15 mouse cellular contexts compared by ENCODE assay signal in the genomic region with DNA sequence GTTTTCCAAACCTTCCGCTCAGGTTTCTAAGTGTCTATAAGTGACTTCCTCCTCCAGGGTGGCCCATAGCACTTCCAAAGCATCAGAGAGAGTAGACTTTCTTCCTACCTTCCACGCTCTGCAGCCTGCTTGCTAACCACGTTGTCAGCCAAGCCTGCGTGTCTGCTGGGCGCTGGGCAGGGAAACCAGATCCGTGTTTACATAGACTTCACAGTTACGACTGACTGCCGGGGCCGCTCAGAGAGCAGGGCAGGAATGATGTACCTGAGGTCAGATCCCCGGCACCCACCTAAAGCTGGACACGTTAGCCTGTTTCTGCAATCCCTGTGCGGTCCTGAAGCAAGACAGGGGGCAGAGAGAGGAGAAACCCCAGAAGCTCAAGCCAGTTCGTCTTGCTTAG. TPM values are rescaled to one million over a fixed set of nuclear protein-coding genes. Genes with fewer than 3 reads are reported as not detected.
A peak's percentile ranks its signal among the peaks of the same experiment; 100 is the strongest.
DNase-seq lines count a peak whose midpoint lies in the region; ATAC-seq lines count a peak whose summit lies in the region.
"Had no signal": no experiment of that assay in that cellular context is flagged by ENCODE, and none has a peak within 500 bp of the region (broad histone marks: within the 10 kb centered on the region; RNA-seq: fewer than 3 reads in every experiment).

No protein-coding gene starts in this region.

- H3K4me1 ChIP-seq in forebrain, embryonic 12.5 days = peaks cover 9% of the 10 kb centered on the region; the same call in 1 of the 2 replicates
- no peaks in the 10 kb centered on the region for H3K4me1 ChIP-seq in forebrain, embryonic 11.5 days (replicated peaks; ENCODE audit: control insufficient read depth, insufficient read depth, low read length)
- H3K4me1 ChIP-seq in heart, embryonic 16.5 days (ENCODE audit: control insufficient read depth, insufficient read depth, low read length) = peaks cover 54% of the 10 kb centered on the region
- H3K4me1 ChIP-seq in midbrain, embryonic 12.5 days = peaks cover 3% of the 10 kb centered on the region; the same call in 1 of the 2 replicates
- no peaks in the 10 kb centered on the region for H3K4me1 ChIP-seq in midbrain, embryonic 11.5 days (ENCODE audit: control insufficient read depth, insufficient read depth, low read length)
- peaks cover 15% of the 10 kb centered on the region for H3K4me1 ChIP-seq in midbrain, embryonic 16.5 days (ENCODE audit: control insufficient read depth, insufficient read depth, low read length)

- no peaks in the 10 kb centered on the region for H3K9me3 ChIP-seq in forebrain, embryonic 12.5 days
- H3K9me3 ChIP-seq in forebrain, embryonic 11.5 days (ENCODE audit: control insufficient read depth, low read length) = no peaks in the 10 kb centered on the region
- no peaks in the 10 kb centered on the region for H3K9me3 ChIP-seq in heart, embryonic 16.5 days (replicated peaks; ENCODE audit: control insufficient read depth, low read length)
- no peaks in the 10 kb centered on the region for H3K9me3 ChIP-seq in midbrain, embryonic 12.5 days
- H3K9me3 ChIP-seq in midbrain, embryonic 11.5 days (ENCODE audit: control insufficient read depth, low read length) = no peaks in the 10 kb centered on the region
- no peaks in the 10 kb centered on the region for H3K9me3 ChIP-seq in midbrain, embryonic 16.5 days (replicated peaks; ENCODE audit: control insufficient read depth, low read length, poor library complexity, severe bottlenecking)

- no peak overlapping the region for H3K4me2 ChIP-seq in forebrain, embryonic 12.5 days
- H3K4me2 ChIP-seq in forebrain, embryonic 11.5 days (ENCODE audit: low read depth, low read length, severe bottlenecking) = no peak overlapping the region
- no peak overlapping the region for H3K4me2 ChIP-seq in heart, embryonic 16.5 days (ENCODE audit: low read depth, low read length)
- H3K4me2 ChIP-seq in midbrain, embryonic 12.5 days (replicated peaks) = no peak overlapping the region
- no peak overlapping the region for H3K4me2 ChIP-seq in midbrain, embryonic 11.5 days
- no peak overlapping the region for H3K4me2 ChIP-seq in midbrain, embryonic 16.5 days (ENCODE audit: low read length)

- no peak overlapping the region for H3K9ac ChIP-seq in forebrain, embryonic 12.5 days
- H3K9ac ChIP-seq in forebrain, embryonic 11.5 days (ENCODE audit: low read length) = no peak overlapping the region
- H3K9ac ChIP-seq in heart, embryonic 16.5 days (ENCODE audit: low read length) = no peak overlapping the region
- H3K9ac ChIP-seq in midbrain, embryonic 12.5 days (replicated peaks) = no peak overlapping the region
- no peak overlapping the region for H3K9ac ChIP-seq in midbrain, embryonic 11.5 days (ENCODE audit: low read length)
- H3K9ac ChIP-seq in midbrain, embryonic 16.5 days (ENCODE audit: low read depth, low read length) = no peak overlapping the region

- DNase-seq in forebrain, embryonic 11.5 days (ENCODE audit: low spot score) = no peak
- no peak for DNase-seq in heart, adult 8-10 months (ENCODE audit: low spot score)
- DNase-seq in midbrain, embryonic 11.5 days (ENCODE audit: low spot score, missing footprints) = no peak
- DNase-seq in Muller cell, postnatal 12 days (ENCODE audit: inconsistent ontology term) = no peak
- DNase-seq: cerebellum, adult 8-10 months; lung, adult 2 months; thymus, adult 2 months had no signal

- no peak for ATAC-seq in forebrain, embryonic 12.5 days (ENCODE audit: low FRiP score)
- no peak for ATAC-seq in forebrain, embryonic 11.5 days (replicated peaks; ENCODE audit: low FRiP score)
- ATAC-seq in heart, embryonic 16.5 days (replicated peaks; ENCODE audit: extremely low read depth, insufficient read depth, low FRiP score) = no peak
- no peak for ATAC-seq in midbrain, embryonic 12.5 days (ENCODE audit: low FRiP score, low read depth)
- no peak for ATAC-seq in midbrain, embryonic 11.5 days (ENCODE audit: low FRiP score)
- ATAC-seq in midbrain, embryonic 16.5 days = no peak
- ATAC-seq: intestine, postnatal 0 days had no signal

- WGBS in forebrain, embryonic 12.5 days = 90% methylated on average over 13 of the region's 13 CpGs
- 85% methylated on average over 13 of the region's 13 CpGs for WGBS in forebrain, embryonic 11.5 days
- 73% methylated on average over 13 of the region's 13 CpGs for WGBS in heart, embryonic 16.5 days
- WGBS in midbrain, embryonic 12.5 days = 88% methylated on average over 13 of the region's 13 CpGs
- 80% methylated on average over 13 of the region's 13 CpGs for WGBS in midbrain, embryonic 11.5 days
- WGBS in midbrain, embryonic 16.5 days = 91% methylated on average over 13 of the region's 13 CpGs

- H3K27ac ChIP-seq in forebrain, embryonic 12.5 days = peak overlapping the region; percentile 16; the same call in 1 of the 2 replicates
- no peak overlapping the region for H3K27ac ChIP-seq in forebrain, embryonic 11.5 days (ENCODE audit: low read depth, low read length)
- H3K27ac ChIP-seq in heart, embryonic 16.5 days (ENCODE audit: low read length) = peak overlapping the region; percentile 9; the same call in 1 of the 2 replicates
- peak overlapping the region; percentile 5; the same call in 1 of the 2 replicates for H3K27ac ChIP-seq in midbrain, embryonic 12.5 days (replicated peaks)
- no peak overlapping the region for H3K27ac ChIP-seq in midbrain, embryonic 11.5 days (ENCODE audit: low read depth, low read length)
- peak overlapping the region; percentile 25; the same call in 1 of the 2 replicates for H3K27ac ChIP-seq in midbrain, embryonic 16.5 days (ENCODE audit: low read length)

- no peak overlapping the region for H3K4me3 ChIP-seq in forebrain, embryonic 12.5 days (replicated peaks)
- H3K4me3 ChIP-seq in forebrain, embryonic 11.5 days (ENCODE audit: low read depth, low read length) = no peak overlapping the region
- no peak overlapping the region for H3K4me3 ChIP-seq in heart, embryonic 16.5 days (ENCODE audit: low read length)
- H3K4me3 ChIP-seq in midbrain, embryonic 12.5 days = no peak overlapping the region
- H3K4me3 ChIP-seq in midbrain, embryonic 11.5 days (ENCODE audit: low read depth, low read length) = no peak overlapping the region
- no peak overlapping the region for H3K4me3 ChIP-seq in midbrain, embryonic 16.5 days (ENCODE audit: low read depth, low read length)

- peaks cover 28% of the 10 kb centered on the region for H3K36me3 ChIP-seq in forebrain, embryonic 12.5 days (replicated peaks)
- H3K36me3 ChIP-seq in forebrain, embryonic 11.5 days (ENCODE audit: control insufficient read depth, insufficient read depth, low read length) = no peaks in the 10 kb centered on the region
- H3K36me3 ChIP-seq in heart, embryonic 16.5 days (ENCODE audit: control insufficient read depth, insufficient read depth) = 0 out of 2 replicates have a peak, but pooled peaks cover 8% of the 10 kb centered on the region
- H3K36me3 ChIP-seq in midbrain, embryonic 12.5 days = peaks cover 25% of the 10 kb centered on the region
- H3K36me3 ChIP-seq in midbrain, embryonic 11.5 days (ENCODE audit: control insufficient read depth, insufficient read depth, low read length) = peaks cover 2% of the 10 kb centered on the region
- no peaks in the 10 kb centered on the region for H3K36me3 ChIP-seq in midbrain, embryonic 16.5 days (ENCODE audit: control insufficient read depth, insufficient read depth, low read length)

- H3K27me3 ChIP-seq in forebrain, embryonic 12.5 days = no peaks in the 10 kb centered on the region
- H3K27me3 ChIP-seq in forebrain, embryonic 11.5 days (ENCODE audit: control insufficient read depth, insufficient read depth, low read length) = no peaks in the 10 kb centered on the region
- H3K27me3 ChIP-seq in heart, embryonic 16.5 days (ENCODE audit: control insufficient read depth, insufficient read depth, low read length) = no peaks in the 10 kb centered on the region
- H3K27me3 ChIP-seq in midbrain, embryonic 12.5 days = no peaks in the 10 kb centered on the region
- H3K27me3 ChIP-seq in midbrain, embryonic 11.5 days (ENCODE audit: control insufficient read depth, insufficient read depth, low read length) = no peaks in the 10 kb centered on the region
- no peaks in the 10 kb centered on the region for H3K27me3 ChIP-seq in midbrain, embryonic 16.5 days (ENCODE audit: control insufficient read depth, insufficient read depth, low read depth, low read length)

RNA-seq across cellular contexts. Expression of a gene that starts 36.1 kb away (rescaled TPM):
- 0.94 and 1.4 TPM in 2 replicates for polyA plus RNA-seq in forebrain, embryonic 12.5 days (2016; fragmentation: Nextera tagmentation; extraction: Ambion mirVana)
- 0.94 TPM in 1 of 2 replicates, not detected in the other for polyA plus RNA-seq in forebrain, embryonic 11.5 days (2014; fragmentation: Nextera tagmentation; extraction: Ambion mirVana)
- polyA plus RNA-seq in heart, embryonic 16.5 days (2015; fragmentation: Nextera tagmentation; extraction: Ambion mirVana) = 0.64 and 1.9 TPM in 2 replicates
- total RNA-seq in heart, adult 8-10 months (2022) = 1 to 10 TPM; 1.9 to 4.2 (median 3.0) TPM
- polyA plus RNA-seq in midbrain, embryonic 12.5 days (2016; fragmentation: Nextera tagmentation; extraction: Ambion mirVana) = 0.75 and 0.81 TPM in 2 replicates
- 0.65 TPM in 1 of 2 replicates, not detected in the other for polyA plus RNA-seq in midbrain, embryonic 11.5 days (2014; fragmentation: Nextera tagmentation; extraction: Ambion mirVana)
- polyA plus RNA-seq in midbrain, embryonic 16.5 days (2015; fragmentation: Nextera tagmentation; extraction: Ambion mirVana) = 1.2 TPM in 1 of 2 replicates, not detected in the other
- total RNA-seq: ES-E14; left cerebral cortex, adult 18-20 months; megakaryocyte-erythroid progenitor cell, adult 5-6 weeks had no signal
- polyA plus RNA-seq: intestine, postnatal 0 days had no signal

Comparison
In these comparisons a context has a peak if more than half of its experiments do, and no peak if none do; other contexts are left out.
1. H3K27ac ChIP-seq: peak in forebrain, embryonic 12.5 days (single experiment), heart, embryonic 16.5 days (single experiment), midbrain, embryonic 12.5 days (single experiment) and midbrain, embryonic 16.5 days (single experiment); none in forebrain, embryonic 11.5 days (single experiment) and midbrain, embryonic 11.5 days (single experiment).